Mouse (Mus musculus) heart, postnatal 10 days (tissue): ENCODE results near the gene Prelid3b. TPM values are rescaled to one million over a fixed set of nuclear protein-coding genes. Genes with fewer than 3 reads are reported as not detected.

Source experiments
- DNase-seq, 2 experiments: peaks; one replicate each; pipeline ENCODE4 v3.0.0; 2021
- intact Hi-C: fragments of 180-260 bp; cut with DNase I; formaldehyde crosslinking; loops from one replicate; pipeline ENCODE4 v1.15.1; 2025
- total RNA-seq, 2 experiments: library from RNA; stranded (reverse); gene quantifications; 2 replicates each; pipeline ENCODE4 v1.2.3; 2021

Gene Prelid3b
- 10 to 100 TPM; 85.0 to 88.6 TPM for total RNA-seq

DNA sequence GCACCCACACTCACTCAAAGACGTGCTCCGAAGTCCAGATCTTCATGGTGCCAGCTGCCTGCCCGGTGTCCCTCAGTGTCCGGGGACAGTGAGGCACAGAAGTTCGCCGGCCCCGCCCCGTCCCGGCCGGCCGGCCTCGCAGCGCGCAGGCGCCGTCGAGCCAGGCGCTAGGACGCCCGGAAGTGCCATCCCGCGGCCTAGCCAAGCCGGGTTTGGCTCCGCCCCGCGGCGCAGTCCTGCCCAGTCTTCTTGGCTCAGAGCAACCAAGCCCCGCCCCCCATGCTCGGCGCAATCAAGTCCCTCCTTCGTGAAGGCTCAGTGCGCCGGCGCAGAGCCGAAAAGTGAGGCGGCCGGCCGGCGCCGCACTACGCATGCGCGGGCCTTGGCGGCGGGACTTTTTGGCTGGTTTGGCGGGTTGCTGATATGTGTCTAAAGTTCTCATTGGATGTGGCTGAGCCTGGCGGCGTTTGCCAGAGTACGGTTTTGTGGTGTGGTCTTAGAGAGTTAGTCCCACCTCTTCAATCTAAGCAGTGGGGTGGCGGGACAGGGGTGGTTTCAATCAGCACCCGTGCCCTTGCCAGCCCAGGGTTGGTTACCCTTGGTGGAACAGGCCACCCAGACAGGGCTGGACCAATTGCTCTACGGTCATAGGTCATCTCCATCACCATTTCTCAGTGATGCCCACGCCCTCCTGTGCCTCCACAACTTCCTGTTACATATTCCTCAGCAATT is at the start of gene Prelid3b:
Gene Prelid3b (minus strand): TSS at position 264 of the 732 bp plus-strand sequence.
- peak; percentile 100 for DNase-seq
- intact Hi-C loops, result loop anchor here (5.0 kb wide), 1 partner anchor 199 kb away; no protein-coding TSS in a partner anchor

DNA sequence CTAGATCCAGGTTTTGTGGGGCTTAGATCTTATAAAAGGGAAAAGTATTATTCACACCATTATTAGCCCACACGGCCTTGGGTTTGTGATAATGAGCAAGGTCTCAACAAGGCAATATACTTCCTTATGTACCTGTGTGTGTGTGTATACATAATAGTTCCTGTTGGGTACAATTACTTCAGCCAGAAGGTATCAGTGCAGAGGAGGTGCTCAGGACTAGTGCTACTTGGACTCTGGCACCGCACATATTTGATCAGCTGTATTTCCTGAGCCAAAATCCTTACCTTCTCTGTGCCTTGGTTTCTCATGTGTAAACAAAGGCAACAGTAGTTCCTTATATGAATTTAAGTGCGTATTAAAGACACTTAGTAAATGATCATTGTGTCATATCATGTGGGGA is 49.3 kb upstream of the Prelid3b start:
- intact Hi-C loops, result no loop called here
- no peak for DNase-seq

DNA sequence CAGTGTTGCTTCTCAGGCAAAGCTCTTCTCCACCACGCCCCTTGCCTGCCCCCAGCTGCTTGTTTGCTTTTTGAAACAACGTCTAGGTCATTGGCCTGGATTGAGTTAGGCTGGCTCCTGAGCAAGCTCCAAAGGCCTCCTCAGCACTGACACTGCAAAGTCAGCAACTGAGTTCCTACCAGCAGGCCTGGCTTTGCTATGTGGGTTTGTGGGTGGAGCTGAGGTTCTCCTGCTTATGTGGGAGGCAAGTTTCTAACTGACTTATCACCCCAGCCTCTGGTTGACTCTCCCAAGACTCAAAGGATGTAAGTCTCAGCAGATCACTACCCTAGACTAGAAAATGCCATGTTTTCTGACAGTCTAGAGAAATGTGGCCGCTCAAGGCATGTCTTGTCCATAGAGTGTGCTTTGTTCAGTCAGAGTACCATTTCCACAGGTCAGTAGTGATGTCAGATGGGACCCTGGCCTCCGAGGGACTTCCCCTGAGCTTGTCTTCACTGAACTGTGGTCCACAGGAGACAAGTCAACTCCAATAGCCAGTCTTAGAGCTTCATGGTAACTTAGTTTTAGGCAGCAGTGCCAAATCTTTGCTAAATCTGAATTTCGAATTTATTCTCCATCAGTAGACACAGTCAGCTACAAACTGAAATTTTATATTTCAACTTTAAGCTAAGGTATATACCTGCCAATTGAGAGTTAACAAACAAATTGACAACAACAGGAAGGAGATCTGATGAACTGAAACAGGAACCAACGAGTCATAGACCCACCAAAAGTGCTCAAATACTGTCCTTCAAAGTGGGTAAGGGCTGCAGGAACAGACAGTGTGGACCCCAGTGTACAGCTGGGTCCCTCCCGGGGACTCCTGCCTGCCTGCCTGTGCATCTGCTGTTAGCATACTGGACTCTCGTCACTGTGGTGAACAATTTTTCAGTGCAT is 44.5 kb upstream of the Prelid3b start:
- intact Hi-C loops, result no loop called here

DNA sequence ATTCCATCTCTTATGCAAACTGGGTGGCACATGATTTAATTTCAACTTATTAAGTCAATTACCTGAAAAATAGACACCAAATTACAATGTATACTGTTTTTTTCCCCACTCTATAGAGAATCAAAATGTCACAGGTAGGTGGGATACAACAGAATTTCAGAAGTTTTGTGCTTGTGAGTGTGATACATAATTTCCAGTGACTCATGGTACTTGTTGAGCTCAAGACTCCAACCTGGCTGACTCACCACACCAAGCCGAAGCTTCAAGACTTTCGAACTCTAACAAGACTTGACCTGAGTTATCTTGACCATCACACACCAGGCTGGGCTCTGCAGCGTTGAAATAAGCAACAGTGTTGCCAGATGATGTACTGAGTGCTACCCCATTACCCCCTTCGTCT is 42.0 kb upstream of the Prelid3b start:
- intact Hi-C loops, result no loop called here
- DNase-seq, result no peak

More for the DNA sequence above, 44.5 kb upstream of the Prelid3b start:
- DNase-seq, result no peak

DNA sequence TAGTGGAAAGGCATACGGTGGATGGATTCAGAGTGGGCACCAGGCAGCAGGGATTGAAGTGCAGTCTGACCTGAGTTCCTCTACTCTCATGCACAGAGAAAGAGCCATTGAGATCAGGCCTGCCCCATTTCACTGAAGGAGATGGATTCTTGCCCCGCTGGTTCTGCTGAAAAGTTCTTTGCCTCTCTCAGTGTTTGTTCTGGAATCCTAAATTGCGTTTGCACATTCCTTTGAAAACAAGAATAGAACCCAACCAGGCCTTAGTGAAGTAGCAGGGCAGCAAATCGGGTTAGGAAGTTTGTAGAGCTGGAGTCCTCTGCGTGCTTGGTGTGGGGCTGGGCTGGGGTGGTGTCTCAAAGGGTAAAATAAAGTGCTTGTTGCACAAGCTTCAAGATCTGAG is 40.9 kb upstream of the Prelid3b start:
- DNase-seq, result no peak
- intact Hi-C loops, result no loop called here

DNA sequence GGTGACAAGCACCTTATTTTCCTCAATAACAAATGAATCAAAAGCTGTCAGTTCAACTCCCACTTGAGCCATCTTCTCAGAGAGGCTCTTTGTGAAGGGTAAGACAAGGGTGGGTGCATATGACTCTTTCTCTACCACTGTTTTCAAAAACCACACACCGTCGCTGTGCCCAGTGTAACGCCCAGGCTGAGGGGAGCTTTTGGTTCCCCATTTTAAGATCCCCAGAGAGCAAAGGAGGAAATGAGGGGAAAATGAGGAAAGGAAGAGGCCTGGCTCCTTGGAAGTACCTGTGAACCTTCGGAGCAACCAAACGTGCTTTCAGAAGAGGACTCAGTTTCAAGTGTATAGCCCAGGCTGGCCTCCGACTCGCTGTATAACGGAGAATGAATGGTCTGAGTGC is 36.9 kb upstream of the Prelid3b start:
- intact Hi-C loops, result no loop called here
- no peak for DNase-seq

DNA sequence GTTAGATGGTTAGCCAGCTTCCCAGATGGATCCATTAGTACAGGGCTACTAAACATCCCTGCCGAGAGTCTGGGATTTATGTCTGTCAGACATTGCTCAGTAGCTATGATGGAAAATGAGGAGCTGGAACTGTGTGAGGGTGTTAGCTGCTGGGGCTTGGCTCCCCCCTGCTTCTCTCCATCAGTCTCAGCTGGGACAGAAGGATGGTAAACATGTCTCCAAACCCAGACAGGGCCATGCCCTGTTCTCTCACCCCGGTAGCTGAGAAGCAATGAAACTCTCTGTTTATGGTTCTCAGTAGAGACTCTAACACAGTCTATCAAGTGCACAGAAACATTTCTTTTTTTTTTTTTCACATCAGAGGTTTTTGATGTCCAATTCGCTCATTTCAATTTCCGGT is 35.1 kb upstream of the Prelid3b start:
- no peak for DNase-seq
- intact Hi-C loops, result no loop called here

DNA sequence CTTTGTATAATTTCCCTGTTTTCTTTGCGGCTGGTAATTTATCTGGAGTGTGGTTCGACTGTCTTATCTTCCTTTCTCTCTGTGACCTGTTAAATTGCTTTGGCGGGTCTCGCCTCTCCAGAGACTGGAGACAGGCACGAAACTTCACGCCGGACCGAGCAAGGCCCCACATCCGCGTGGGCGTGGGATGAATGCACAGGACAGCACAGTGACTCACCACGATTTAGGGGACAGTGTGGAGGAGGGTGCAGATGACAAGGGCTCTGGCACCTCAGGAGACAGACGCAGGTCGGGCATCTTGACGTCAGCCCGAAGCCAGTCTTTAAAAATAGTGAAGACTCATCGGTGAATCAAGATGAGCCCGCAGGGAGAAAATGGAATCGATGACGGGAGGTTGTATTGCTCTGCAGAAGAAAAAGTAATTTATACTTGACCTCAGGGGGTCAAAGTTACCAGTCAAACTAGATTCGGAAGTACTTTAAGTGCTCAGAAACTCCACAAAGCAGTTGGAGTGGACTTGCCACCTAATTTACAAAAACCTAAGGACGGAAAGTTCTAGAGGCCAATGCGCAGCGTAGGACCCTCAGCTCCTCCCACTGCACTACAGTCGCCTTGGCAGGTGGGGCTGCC is 30.1 kb upstream of the Prelid3b start:
- DNase-seq, result peak; percentile 4 to 8
- intact Hi-C loops, result no loop called here

DNA sequence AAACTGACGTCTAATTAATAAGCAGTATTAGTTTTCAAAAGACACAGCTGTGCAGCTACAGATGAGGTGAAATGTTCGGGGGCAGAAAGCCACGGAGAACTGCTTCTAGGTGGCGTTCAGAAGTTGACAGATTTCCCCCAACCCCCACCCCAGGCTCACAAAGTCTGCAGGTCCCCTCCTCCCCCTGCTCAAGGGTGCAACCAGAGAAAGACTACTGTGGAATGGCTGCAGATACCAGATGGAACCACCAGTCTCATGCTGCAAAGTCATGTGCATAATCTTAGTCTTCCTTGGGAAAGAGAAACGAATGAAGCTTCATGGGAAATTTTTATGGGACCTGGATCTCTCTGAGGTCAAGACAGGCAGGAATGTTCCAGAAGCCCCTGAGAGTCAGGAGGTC is 29.4 kb upstream of the Prelid3b start:
- DNase-seq, result no peak
- intact Hi-C loops, result no loop called here

DNA sequence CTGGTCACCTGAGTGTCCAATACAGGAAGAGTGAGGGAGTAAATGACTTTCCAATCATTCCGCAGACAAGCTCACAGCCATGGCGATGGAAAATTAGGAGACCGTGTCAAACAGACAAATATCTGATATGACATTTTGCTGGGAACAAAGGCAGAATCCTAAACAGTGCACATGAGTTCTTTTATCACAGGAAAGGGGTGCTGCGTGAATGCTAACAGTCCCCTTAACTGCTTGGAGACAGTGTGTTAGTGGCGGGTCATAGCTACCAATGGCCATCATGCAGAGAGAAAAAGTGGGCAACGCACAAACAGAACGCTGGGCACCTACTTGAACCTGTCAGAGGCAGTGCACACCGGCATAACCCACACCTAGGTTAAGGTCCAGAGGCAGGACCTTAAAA is 28.6 kb upstream of the Prelid3b start:
- no peak for DNase-seq
- intact Hi-C loops, result no loop called here

DNA sequence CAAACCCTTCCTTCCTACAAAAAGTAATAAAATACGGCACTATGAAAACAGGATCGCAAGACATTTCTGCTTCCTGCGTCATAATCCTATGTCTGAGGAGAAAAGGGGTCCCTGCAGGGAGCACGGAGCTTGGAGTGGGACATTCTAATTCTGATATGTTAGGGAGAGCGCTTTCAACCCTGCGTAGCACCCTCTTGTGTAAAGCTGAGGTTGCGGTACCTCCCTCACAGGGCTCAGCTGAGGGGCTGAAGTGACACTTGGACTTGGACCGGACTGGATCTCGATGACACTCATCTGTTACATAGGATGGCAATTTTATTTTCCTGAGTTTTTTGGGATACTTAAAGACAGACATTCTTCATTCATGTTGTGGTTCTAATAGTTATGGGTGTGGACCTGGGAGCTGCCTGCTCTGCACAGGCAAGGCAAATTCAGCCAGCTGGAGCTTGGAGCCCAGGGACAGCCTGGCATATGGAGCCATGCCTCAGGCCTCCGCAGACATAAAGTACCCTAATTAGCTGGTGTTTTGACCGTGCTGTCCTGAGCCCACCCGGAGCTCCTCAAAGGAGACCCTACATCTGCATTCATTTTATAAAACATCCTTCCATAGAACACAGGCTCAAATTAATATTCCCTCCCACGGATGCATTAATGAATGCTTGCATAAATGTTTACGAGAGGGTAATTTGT is 28.1 kb upstream of the Prelid3b start:
- intact Hi-C loops, result no loop called here
- no peak for DNase-seq

DNA sequence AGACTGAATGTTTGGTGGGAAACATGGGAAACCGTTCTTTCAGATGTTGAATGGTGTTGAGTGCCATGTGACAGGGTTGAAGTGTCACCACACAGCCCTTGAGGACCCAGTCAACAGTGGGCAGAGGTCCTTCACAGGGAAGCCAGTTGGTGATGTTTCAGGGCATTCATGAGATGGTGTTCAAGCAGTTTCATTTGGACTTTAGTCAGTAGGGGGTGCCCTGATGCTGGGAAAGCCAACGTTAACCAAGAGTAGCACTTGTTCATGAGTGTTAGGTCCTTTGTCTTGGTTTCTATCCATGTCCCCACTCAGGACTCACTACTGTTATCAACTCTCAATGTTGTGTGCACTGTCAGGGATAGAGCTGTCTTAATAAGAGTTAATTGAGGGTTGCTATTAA is 20.0 kb upstream of the Prelid3b start:
- intact Hi-C loops, result loop anchor here (2.0 to 5.0 kb wide), 2 partner anchors 104 to 182 kb away; no protein-coding TSS in a partner anchor

DNA sequence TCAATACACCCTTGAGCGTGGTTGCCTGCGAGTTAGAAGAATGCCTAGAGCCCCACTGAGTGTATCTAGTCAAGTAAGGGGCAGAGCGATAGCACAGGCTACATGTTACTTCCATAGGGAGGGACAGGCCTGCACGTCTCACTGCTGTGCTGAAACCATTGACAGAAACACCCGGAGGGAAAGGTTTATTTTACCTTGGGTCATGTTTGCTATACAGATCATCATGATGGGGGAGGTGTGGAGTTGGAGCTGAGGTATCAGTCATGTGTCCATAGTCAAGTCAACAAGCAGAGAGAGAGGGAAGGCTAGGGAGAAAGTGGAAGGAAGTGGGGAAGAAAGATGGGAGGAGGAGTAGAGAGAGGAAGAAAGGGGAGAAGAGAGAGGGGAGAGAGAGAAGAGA is 14.1 kb upstream of the Prelid3b start:
- DNase-seq, result no peak
- intact Hi-C loops, result no loop called here

More for the DNA sequence above, 20.0 kb upstream of the Prelid3b start:
- DNase-seq, result peak in 1 of 2 experiments; percentile 28

DNA sequence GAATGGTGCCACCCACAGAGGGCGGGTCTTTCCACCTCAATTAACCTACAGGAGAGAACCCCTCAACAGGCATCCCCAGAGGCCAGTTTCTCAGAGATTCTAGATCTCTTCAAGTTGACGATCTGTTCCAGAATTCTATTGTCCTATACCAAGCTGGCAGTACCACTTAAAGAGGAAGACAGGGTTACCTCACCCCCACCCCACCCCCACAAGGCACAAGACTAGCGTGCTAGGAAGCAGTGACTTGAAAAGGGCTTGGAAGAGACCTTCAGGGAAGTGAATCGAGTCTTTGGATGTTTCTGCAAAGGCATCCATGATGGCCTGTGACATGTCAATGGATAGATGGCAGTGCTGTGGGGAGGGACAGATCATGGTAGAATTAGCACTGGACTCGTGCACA is 5.9 kb upstream of the Prelid3b start:
- intact Hi-C loops, result no loop called here
- no peak for DNase-seq

DNA sequence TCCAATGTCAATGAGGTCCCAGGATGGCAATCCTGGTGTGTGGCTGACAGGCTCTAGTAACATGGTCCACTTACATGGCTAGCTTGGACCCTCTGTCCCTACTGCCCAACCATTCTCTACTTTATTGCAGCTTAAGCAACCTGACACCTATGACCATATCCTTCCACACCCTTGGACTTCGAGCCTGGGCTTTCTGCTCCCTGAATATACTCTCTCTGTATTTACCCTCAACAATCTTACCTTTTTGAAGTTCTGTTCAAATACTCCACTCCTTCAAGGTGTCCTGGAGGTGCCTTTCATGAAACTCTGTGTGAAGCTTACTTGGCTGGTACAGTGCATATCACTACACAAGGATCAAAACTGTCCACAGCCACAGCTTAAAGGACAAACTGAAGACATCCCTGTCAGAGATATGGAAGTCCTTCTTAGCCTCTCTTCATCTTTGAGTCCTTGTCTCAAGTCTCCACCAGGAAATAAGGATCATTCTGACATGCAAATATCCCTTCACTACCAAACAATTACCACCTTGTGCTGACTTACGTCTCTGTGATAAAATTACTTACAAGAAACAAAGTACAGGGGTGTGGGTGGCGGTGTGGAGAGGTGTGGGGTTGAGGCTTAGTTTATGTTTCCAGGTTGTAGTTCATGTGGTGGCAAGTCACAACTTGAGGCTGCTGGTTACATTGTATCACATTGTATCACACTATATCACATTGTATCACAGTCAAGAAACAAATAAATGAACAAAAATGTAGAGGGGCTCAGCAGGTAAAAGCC is 4.8 kb upstream of the Prelid3b start:
- intact Hi-C loops, result no loop called here
- no peak for DNase-seq

DNA sequence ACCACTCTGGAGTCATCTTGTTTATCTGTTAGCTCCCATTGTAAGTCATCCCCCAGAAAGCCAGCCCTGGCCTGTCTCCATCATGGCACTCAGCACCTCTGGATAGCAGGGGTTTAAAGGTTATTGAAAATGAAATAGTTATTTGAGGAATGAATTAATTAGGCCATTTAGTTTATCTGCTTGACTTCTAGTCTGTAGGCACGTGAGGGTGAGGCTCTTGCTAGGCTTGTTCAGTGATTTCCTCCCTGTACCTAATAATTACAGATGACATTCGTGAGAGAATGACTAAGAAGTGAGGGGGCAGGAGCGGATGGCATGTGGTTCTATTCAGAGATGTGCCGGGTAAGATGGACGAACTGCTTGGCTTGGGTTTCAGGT is 658 bp upstream of the Prelid3b start:
- DNase-seq, result no peak
- intact Hi-C loops, result loop anchor here (5.0 kb wide), 1 partner anchor 199 kb away; no protein-coding TSS in a partner anchor

DNA sequence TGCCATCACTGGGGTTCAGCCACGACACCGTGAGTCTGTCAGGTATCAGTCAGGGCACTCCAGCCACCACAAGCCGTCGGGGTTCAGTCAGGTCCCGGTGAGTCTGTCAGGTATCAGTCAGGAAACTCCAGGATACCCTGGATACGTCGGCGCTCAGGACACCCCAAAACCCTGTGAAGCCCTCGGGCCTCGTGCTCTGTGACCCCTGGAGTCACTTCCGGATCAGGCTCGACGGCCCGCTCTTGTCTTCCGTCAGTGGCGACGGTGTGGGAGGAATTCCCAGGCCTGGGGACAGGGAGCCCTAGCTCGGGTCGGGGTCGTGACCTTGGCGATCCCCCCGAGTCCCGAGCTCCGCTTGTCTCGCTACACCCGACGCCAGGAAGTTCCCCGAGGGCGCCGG is 474 bp downstream of the Prelid3b start:
- intact Hi-C loops, result loop anchor here (5.0 kb wide), 1 partner anchor 200 kb away; no protein-coding TSS in a partner anchor
- peak in 1 of 2 experiments; percentile 21 for DNase-seq

DNA sequence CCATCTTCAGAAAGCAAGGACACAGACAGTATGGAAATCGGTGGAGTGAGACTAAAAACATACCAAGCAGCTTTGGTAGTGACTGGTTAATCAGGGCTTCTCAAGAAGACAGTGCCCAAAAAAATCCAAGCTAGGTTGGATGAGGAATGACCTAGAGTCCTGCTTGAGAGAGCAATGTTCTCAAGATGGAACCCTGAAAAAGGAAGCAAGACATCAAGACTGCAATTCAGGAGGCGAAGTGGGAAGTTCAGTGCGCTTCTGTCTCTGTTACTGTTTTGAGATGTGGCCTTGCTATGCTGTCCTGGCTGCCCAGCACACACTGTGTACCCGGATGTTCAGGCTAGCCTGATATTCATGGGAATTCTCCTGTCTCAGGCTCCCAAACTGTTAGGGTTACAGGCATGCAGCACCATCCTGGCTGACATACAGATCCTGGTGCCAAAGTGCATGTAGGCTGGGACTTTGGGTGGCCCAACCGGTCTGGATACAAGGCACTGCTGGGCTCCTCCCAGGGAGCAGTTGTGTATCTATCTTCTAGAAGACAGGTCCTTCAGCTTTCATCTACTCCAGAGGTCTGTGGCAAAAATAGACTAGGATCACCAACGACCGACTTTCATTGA is 2.0 kb downstream of the Prelid3b start:
- no peak for DNase-seq
- intact Hi-C loops, result loop anchor here (5.0 kb wide), 1 partner anchor 201 kb away; no protein-coding TSS in a partner anchor

DNA sequence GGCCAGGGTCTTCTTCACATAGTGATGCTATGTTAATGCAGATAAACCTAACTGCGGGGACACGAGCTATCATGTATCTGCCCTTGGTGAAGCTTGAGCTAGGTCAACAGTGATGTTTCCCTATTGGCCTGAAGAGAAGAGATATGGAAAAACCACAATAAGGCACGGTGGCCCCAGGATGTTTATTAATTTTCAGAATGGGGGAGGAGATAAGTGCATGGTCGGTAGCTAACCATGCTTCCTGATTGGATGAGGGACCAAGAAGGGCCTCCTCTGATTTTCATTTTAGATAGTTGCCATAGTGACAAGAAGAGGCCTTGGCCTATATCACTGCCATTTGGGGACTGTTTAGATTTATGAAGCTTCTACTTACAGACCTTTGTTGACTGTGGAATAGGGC is 2.5 kb downstream of the Prelid3b start:
- intact Hi-C loops, result loop anchor here (5.0 kb wide), 1 partner anchor 202 kb away; no protein-coding TSS in a partner anchor
- no peak for DNase-seq
